Mouse (Mus musculus) heart, adult 2 months (tissue): ENCODE results near the gene Heatr9. TPM values are rescaled to one million over a fixed set of nuclear protein-coding genes. Genes with fewer than 3 reads are reported as not detected.

Source experiments
- DNase-seq, 2 experiments: peaks; one replicate each; pipeline ENCODE4 v3.0.0; 2021
- H3K27ac ChIP-seq: fragments of 200-600 bp; 2 replicates; pipeline ENCODE4 v1.8.1; 2022
- H3K27me3 ChIP-seq: fragments of 200-500 bp; 2 replicates; pipeline ENCODE4 v1.6.1; 2012; ENCODE audit warnings: mild to moderate bottlenecking, low read length, inconsistent platforms, mixed read lengths; ENCODE audit not compliant: control insufficient read depth, insufficient read depth
- H3K36me3 ChIP-seq: fragments of 200-500 bp; 2 replicates; pipeline ENCODE4 v1.6.1; 2012; ENCODE audit warnings: low read length, inconsistent platforms; ENCODE audit not compliant: control insufficient read depth, insufficient read depth
- H3K4me1 ChIP-seq: fragments of 200-500 bp; 2 replicates; pipeline ENCODE4 v1.6.1; 2011; ENCODE audit warnings: low read length; ENCODE audit not compliant: control insufficient read depth, insufficient read depth
- H3K4me3 ChIP-seq: fragments of 200-600 bp; 2 replicates; pipeline ENCODE4 v1.8.1; 2022
- H3K79me2 ChIP-seq: fragments of 200-500 bp; replicated peaks from 2 replicates; pipeline ENCODE4 v1.6.1; 2012; ENCODE audit warnings: mild to moderate bottlenecking, inconsistent platforms, low read length, moderate library complexity, mixed read lengths; ENCODE audit not compliant: control insufficient read depth, insufficient read depth
- H3K9ac ChIP-seq: fragments of 200-500 bp; 2 replicates; pipeline ENCODE4 v1.6.1; 2012; ENCODE audit warnings: low read depth, mild to moderate bottlenecking, control low read depth, inconsistent platforms, low read length, mixed read lengths
- CTCF ChIP-seq: fragments of 200-600 bp; IDR thresholded peaks from 2 replicates; pipeline ENCODE4 v1.8.1; 2022; ENCODE audit warnings: antibody characterized with exemption, mild to moderate bottlenecking, moderate library complexity
- EP300 ChIP-seq: fragments of 200-500 bp; IDR thresholded peaks from 2 replicates; pipeline ENCODE4 v1.6.1; 2011; ENCODE audit warnings: low read depth, low read length, control low read depth; ENCODE audit not compliant: insufficient read depth
- POLR2A ChIP-seq: fragments of 200-500 bp; IDR thresholded peaks from 2 replicates; pipeline ENCODE4 v1.6.1; 2011; ENCODE audit warnings: mild to moderate bottlenecking, low read depth, low read length, control low read depth; ENCODE audit not compliant: insufficient read depth
- WGBS: fragments of 180-500 bp; shearing (Covaris S2); methylation state at CpG from one replicate; pipeline ENCODE4 v1.1.7; 2018; 5-methylcytosine and 5-hydroxymethylcytosine counted together
- intact Hi-C: fragments of 180-260 bp; cut with DNase I; formaldehyde crosslinking; loops from one replicate; pipeline ENCODE4 v1.15.1; 2025
- polyA plus RNA-seq: library from polyadenylated mRNA; depleted of rRNA; stranded (reverse); fragments of >200 nt; gene quantifications from 2 replicates; pipeline ENCODE4 v1.2.3, GENCODE M21; 2012
- total RNA-seq, 2 experiments: library from RNA; stranded (reverse); gene quantifications; 2 replicates each; pipeline ENCODE4 v1.2.3; 2021

Gene Heatr9
- total and polyA plus RNA-seq, 3 experiments: not detected

DNA sequence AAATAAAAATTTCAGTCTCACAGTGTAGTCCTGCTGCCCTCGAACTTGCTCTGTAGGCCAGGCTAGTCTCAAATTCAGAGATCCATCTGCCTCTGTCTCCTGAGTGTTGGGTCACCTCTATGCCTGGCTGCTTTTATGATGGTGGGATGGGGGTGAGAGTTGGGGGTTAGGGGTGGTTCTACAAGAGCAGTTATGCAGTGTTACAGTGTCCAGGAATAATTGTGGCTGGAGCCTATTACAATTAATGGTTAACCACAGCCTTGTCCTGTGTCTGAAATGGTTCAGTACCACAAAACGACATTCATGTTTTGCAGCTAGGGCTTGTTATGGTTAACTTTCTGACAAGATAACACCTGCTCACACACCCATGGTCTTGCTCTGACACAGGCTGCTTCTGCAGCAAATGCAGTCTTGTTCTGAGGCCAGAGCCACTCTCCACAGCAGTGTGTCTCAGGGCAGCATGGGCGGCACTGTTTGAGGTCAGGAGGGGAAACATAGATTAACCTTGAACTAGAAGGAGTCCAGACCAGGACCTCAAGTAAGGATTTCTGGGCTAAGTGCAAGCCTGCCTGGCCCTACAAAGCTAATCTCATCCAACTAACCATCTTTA is 16.8 kb upstream of the Heatr9 start:
- Histone ChIP-seq H3K4me3 (no peak overlapping the region), H3K9ac (no peak overlapping the region), H3K79me2 (no peaks in the 10 kb centered on the region), H3K27ac (no peak overlapping the region), H3K27me3 (no peaks in the 10 kb centered on the region), H3K4me1 (peaks cover 3% of the 10 kb centered on the region), H3K36me3 (no peaks in the 10 kb centered on the region)
- TF ChIP-seq POLR2A (no peak), CTCF (no peak), EP300 (no peak)
- no peak for DNase-seq
- WGBS: 86% methylated on average over 3 of the region's 3 CpGs
- intact Hi-C loops: no loop called here

DNA sequence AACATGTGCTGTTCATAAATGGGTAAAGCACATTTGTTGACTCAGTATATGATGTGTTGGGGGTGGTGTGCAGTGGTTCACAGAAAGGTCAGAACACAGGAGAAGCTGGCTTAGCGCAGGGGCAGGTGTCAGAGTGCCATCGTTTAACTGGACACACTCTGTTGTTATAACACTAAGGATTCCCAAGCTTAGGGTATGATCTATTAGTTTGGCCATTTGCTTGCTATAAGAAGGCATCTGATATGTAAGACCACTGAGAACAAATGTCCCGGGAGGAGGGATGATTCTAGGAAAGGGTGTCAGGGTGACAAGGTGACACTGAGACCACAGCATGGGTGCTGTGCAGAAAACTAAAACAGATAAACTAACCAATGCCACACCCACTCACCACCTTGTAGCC is 14.9 kb upstream of the Heatr9 start:
- Histone ChIP-seq H3K27ac (no peak overlapping the region), H3K4me3 (no peak overlapping the region), H3K9ac (no peak overlapping the region), H3K79me2 (no peaks in the 10 kb centered on the region), H3K4me1 (peaks cover 3% of the 10 kb centered on the region), H3K27me3 (no peaks in the 10 kb centered on the region), H3K36me3 (no peaks in the 10 kb centered on the region)
- DNase-seq: no peak
- intact Hi-C loops: no loop called here
- TF ChIP-seq CTCF (no peak), EP300 (no peak), POLR2A (no peak)
- 83% methylated on average over 3 of the region's 3 CpGs for WGBS

DNA sequence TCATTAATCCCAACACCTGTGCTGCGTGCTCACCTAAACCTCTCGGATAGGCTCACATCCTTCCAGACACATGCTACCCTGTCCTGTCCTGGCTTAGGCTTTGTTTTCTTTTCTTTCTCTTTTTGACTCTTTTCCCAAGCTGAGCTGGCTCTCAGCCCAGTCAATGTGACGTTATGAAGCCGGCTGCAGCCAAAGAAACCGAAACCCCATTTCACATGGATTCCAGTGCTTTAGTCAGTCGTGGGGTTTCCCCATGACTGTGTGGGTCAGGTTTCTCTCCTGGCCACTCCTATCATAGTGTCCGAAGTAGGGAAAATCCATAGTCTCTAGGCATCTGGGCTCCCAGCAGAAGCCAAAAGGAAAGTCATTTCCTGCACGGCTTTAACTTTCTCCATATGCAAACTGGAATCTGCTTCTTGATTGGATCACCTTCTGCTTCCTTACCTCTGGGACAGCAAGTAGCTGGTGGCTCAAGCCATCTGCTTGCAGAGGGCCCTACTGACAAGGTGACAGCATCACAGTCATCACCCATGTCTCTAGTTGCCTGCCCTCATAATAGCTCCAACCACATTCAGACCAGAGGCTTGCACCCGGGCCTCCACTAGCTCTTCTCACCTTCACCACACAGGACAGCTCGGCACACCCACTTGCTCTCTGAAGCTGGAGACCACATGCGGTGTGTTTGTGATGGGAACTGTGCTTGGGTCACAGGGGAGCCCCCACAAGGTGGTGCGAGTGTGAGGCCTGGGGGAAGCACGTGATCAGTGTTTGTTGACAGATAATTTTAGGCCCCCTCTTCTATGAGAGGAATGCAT is 12.8 kb upstream of the Heatr9 start:
- H3K27ac ChIP-seq: no peak overlapping the region
- intact Hi-C loops: no loop called here
- H3K4me3 ChIP-seq: peak overlapping the region; percentile 16; the same call in 1 of the 2 replicates
- TF ChIP-seq POLR2A (no peak), EP300 (no peak), CTCF (no peak)
- DNase-seq: peak; percentile 80 to 81
- H3K4me1 ChIP-seq: peaks cover 3% of the 10 kb centered on the region
- no peak overlapping the region for H3K9ac ChIP-seq
- H3K79me2 ChIP-seq: no peaks in the 10 kb centered on the region
- no peaks in the 10 kb centered on the region for H3K27me3 ChIP-seq
- 42% methylated on average over 13 of the region's 13 CpGs for WGBS
- H3K36me3 ChIP-seq: no peaks in the 10 kb centered on the region

DNA sequence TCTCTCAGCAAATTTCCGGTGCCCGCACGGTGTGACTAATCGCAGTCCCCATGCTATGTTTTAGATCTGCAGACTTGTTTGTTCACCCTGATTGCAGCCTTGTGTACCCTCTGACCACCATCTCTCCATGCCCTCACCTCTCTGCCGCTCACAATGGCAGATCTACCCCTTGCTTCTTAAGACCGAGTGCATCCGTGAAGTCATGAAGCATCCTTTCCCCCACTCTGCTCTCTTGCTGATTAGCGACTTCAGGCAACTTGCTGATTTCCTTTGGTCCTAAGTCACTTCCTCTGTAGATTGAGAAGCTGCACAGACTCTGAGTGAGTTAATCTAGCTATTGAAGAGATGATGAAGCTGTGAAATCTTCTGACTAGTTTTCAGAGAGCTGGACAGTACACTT is 12.2 kb upstream of the Heatr9 start:
- no peak overlapping the region for H3K9ac ChIP-seq
- no peak for TF ChIP-seq CTCF
- TF ChIP-seq EP300: no peak
- no peak for TF ChIP-seq POLR2A
- no peaks in the 10 kb centered on the region for H3K79me2 ChIP-seq
- peak overlapping the region; percentile 16; the same call in 1 of the 2 replicates for H3K4me3 ChIP-seq
- WGBS: 47% methylated on average over 8 of the region's 8 CpGs
- no peaks in the 10 kb centered on the region for H3K36me3 ChIP-seq
- no peaks in the 10 kb centered on the region for H3K27me3 ChIP-seq
- no peak overlapping the region for H3K27ac ChIP-seq
- DNase-seq: no peak
- intact Hi-C loops: no loop called here
- peaks cover 3% of the 10 kb centered on the region for H3K4me1 ChIP-seq

DNA sequence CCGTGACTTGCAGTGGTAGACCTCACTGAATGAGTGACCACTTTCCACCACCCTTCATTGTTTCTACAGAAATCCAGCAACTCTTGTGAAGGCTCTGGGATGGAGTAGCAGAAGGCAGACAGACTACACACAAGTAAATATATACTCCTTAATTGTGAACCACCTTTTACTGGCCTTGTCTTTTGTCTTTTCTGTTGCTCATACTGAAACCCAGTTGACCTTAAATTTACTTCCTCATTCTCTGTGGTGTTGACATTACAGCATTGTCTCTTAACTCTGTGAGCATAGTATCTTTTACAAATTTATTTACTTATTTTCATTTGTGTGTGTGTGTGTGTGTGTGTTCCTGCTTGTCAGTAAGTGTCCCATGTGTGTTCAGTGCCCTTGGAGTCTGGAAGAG is 11.2 kb upstream of the Heatr9 start:
- WGBS: 94% methylated on average over 1 of the region's 1 CpGs
- no peak overlapping the region for H3K9ac ChIP-seq

DNA sequence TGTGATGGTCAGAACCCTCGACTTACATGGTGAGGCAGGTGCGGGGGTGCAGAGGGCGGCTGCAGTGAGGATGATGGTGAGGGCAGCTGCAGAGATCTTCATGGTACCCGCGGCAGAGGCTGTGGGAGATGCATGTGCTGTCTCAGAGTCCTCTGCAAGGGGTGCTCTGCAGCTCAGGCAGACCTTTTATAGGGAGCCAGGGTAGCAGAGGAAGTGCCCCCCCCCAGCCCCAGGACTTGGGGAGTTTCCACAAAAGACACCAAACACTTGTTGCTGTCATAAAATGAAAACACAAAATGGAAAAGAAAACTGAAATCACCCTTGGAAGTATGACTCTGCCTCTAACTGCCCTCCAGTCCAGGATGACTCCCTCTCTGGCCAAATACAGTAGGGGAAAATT is 8.4 kb upstream of the Heatr9 start, which contains the start of gene Ccl5:
TSS of gene Ccl5 (minus strand) at position 159 of the 400 bp plus-strand sequence.
- Histone ChIP-seq H3K79me2 (no peaks in the 10 kb centered on the region), H3K27me3 (no peaks in the 10 kb centered on the region), H3K4me1 (peaks cover 3% of the 10 kb centered on the region), H3K27ac (no peak within 1 kb of the TSS), H3K36me3 (no peaks in the 10 kb centered on the region), H3K9ac (no peak within 1 kb of the TSS), H3K4me3 (no peak within 1 kb of the TSS)
- no peak for DNase-seq
- intact Hi-C loops: no loop called here
- 88% methylated on average over 5 of the region's 5 CpGs for WGBS
- TF ChIP-seq EP300: no peak
- TF ChIP-seq POLR2A: no peak

More for the DNA sequence above, 11.2 kb upstream of the Heatr9 start:
- H3K79me2 ChIP-seq: no peaks in the 10 kb centered on the region
- no peak overlapping the region for H3K27ac ChIP-seq
- H3K27me3 ChIP-seq: no peaks in the 10 kb centered on the region
- H3K4me1 ChIP-seq: peaks cover 3% of the 10 kb centered on the region
- no peak overlapping the region for H3K4me3 ChIP-seq
- DNase-seq: no peak
- intact Hi-C loops: no loop called here
- H3K36me3 ChIP-seq: no peaks in the 10 kb centered on the region
- TF ChIP-seq EP300 (no peak), CTCF (no peak)
